Mouse (Mus musculus): Measurements from ENCODE around the gene Lingo1.

DNA sequence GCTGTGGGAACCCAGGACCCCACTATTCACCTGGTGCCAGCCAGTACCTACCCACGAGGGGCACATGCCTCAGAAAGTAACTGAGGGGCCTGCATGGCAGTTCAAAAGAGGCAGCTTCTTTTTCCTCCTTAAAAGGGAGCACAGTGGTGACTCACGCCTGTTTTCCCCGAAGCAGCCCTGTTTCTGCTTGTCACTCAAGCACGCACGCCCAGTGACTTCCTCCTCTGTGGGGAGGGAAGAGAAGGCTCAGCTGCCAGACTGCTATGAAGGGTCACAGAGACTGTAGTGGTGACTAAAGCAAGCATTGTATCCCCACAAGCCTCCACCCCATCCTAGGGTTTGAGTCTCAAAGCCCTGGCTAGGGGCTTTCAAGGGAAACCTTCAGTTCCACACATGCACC lies 51.9 kb downstream of the Lingo1 start:
- no peak for TF ChIP-seq POLR2A (IDR thresholded peaks at IDR 0.05; ENCODE audit: insufficient read depth, low read length)
- TF ChIP-seq CTCF (IDR thresholded peaks at IDR 0.05; ENCODE audit: low read depth, low read length), result no peak
- TF ChIP-seq EP300 (IDR thresholded peaks at IDR 0.05; ENCODE audit: insufficient read depth, low read depth, low read length), result no peak
